Mouse (Mus musculus): ENCODE data around the gene Methig1.

DNA sequence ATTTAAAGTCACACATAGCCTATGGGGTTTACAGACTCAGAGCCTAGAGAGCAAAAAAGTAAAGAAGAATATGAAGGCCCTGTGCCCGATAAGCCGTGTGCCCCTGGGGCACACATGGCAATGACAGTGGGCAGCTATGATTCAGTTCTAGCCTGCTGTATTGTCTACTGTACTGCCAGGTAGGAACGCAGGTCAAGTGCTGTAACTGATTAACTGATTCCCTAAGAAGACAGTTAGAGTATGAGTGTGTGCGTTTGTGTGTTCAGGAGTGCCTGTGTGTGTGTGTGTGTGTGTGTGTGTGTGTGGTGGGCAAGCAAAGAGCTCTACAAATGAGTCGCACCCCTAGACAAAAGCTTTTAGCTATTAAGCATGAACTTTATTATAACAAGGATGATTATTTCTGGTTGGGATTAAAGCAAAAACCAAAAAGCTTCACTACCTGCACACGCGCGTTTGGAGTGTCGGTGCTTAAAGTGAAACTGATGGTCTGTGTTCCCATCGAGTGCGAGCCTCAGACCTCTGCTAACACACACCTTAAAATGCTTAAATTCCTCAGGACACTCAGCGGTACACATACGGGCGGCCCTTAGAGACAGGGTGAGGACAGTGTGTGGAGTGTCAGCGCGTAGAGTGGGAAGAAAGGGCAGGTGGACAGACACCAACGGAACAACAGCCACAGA lies 34.7 kb downstream of the Methig1 start:
- no peak for TF ChIP-seq CTCF (IDR thresholded peaks at IDR 0.05 in 2 of 3, conservative IDR thresholded peaks at IDR 0.05 in 1 of 3; ENCODE audit: control insufficient read depth in 1 of 3, insufficient read depth in 1 of 3, low read depth in 2 of 3, low read length in 3 of 3, poor library complexity in 1 of 3, severe bottlenecking in 1 of 3)
- no peak for TF ChIP-seq EP300 (IDR thresholded peaks at IDR 0.05; ENCODE audit: low read depth in 1 of 2, low read length in 2 of 2)
- no peak for TF ChIP-seq POLR2A (IDR thresholded peaks at IDR 0.05; ENCODE audit: control insufficient read depth in 1 of 2, insufficient read depth in 1 of 2, low read depth in 1 of 2, low read length in 2 of 2, poor library complexity in 1 of 2)
- TF ChIP-seq NELFE (IDR thresholded peaks at IDR 0.05; ENCODE audit: low read depth, low read length): no peak
- no peak for TF ChIP-seq ZMIZ1 (IDR thresholded peaks at IDR 0.05; ENCODE audit: low read depth, low read length)
- no peak for TF ChIP-seq CHD2 (IDR thresholded peaks at IDR 0.05; ENCODE audit: low read length)
- no peak for TF ChIP-seq SMC3 (IDR thresholded peaks at IDR 0.05; ENCODE audit: low read depth, low read length)
